Mouse (Mus musculus): ENCODE data around the gene Adm.
"Not testable (repeated sequence)": the region's sequence is repeated elsewhere in the genome, so short reads cannot be mapped to it uniquely, and the experiment has no call there.

The Adm gene

GRCm38 (mm10) chr7:110628611-110629354, 1.3 kb downstream of the Adm start:
- no peak for DNase-seq (ENCODE audit: low spot score in 2 of 2)

- peak in 1 of 2 experiments; percentile 86 for DNase-seq (ENCODE audit: low spot score in 2 of 2)
Measured at GRCm38 (mm10) chr7:110629892-110630666, 2.6 kb downstream of the Adm start.

GRCm38 (mm10) chr7:110631136-110631888, 3.9 kb downstream of the Adm start:
- DNase-seq (ENCODE audit: low spot score in 2 of 2) = no peak

- no peak for DNase-seq (ENCODE audit: low spot score in 2 of 2)
Measured at GRCm38 (mm10) chr7:110635929-110636328, 8.5 kb downstream of the Adm start.

- DNase-seq (ENCODE audit: low spot score in 2 of 2) = no peak
Measured at GRCm38 (mm10) chr7:110636559-110636958, 9.1 kb downstream of the Adm start.

- DNase-seq (ENCODE audit: low spot score in 2 of 2) = no peak
Measured at GRCm38 (mm10) chr7:110638305-110639110, 11.0 kb downstream of the Adm start.

GRCm38 (mm10) chr7:110639291-110639915, 11.9 kb downstream of the Adm start:
- DNase-seq (ENCODE audit: low spot score in 2 of 2) = no peak

- DNase-seq (ENCODE audit: low spot score in 2 of 2) = not testable (repeated sequence)
Measured at GRCm38 (mm10) chr7:110639958-110640357, 12.5 kb downstream of the Adm start.

- peak in 1 of 2 experiments; percentile 76 for DNase-seq (ENCODE audit: low spot score in 2 of 2)
Measured at GRCm38 (mm10) chr7:110645311-110645710, 17.9 kb downstream of the Adm start.

GRCm38 (mm10) chr7:110645859-110646258, 18.4 kb downstream of the Adm start:
- no peak for DNase-seq (ENCODE audit: low spot score in 2 of 2)

- no peak for DNase-seq (ENCODE audit: low spot score in 2 of 2)
Measured at GRCm38 (mm10) chr7:110646611-110647407, 19.3 kb downstream of the Adm start.

- DNase-seq (ENCODE audit: low spot score in 2 of 2) = no peak
Measured at GRCm38 (mm10) chr7:110647559-110648454, 20.3 kb downstream of the Adm start.

GRCm38 (mm10) chr7:110648455-110649085, 21.1 kb downstream of the Adm start:
- DNase-seq (ENCODE audit: low spot score in 2 of 2) = no peak

- DNase-seq (ENCODE audit: low spot score in 2 of 2) = no peak
Measured at GRCm38 (mm10) chr7:110649133-110649987, 21.9 kb downstream of the Adm start.

GRCm38 (mm10) chr7:110650491-110650890, 23.0 kb downstream of the Adm start:
- DNase-seq (ENCODE audit: low spot score in 2 of 2) = no peak

GRCm38 (mm10) chr7:110651091-110651490, 23.6 kb downstream of the Adm start:
- DNase-seq (ENCODE audit: low spot score in 2 of 2) = no peak

- no peak for DNase-seq (ENCODE audit: low spot score in 2 of 2)
Measured at GRCm38 (mm10) chr7:110655230-110655629, 27.8 kb downstream of the Adm start.

- no peak for DNase-seq (ENCODE audit: low spot score in 2 of 2)
Measured at GRCm38 (mm10) chr7:110655966-110656365, 28.5 kb downstream of the Adm start.
